ENCODE assay signal across 21 mouse cellular contexts in genomic region chr7:25600666-25601065, GRCm38 (mm10). TPM values are rescaled to one million over a fixed set of nuclear protein-coding genes. Genes with fewer than 3 reads are reported as not detected.
"Had no signal": no experiment of that assay in that cellular context is flagged by ENCODE, and none has a peak within 500 bp of the region (broad histone marks: within the 10 kb centered on the region; RNA-seq: fewer than 3 reads in every experiment).

No protein-coding gene starts in this region.

- H3K36me3 ChIP-seq: liver, embryonic 13.5 days; midbrain, embryonic 12.5 days; midbrain, embryonic 15.5 days; neural tube, embryonic 13.5 days had no signal

- DNase-seq: kidney, adult 18-20 months; kidney, adult 9 months; kidney, postnatal 14 days; layer of hippocampus, adult 9-11 months; liver, embryonic 13.5 days; lung, adult 2 months; lung, postnatal 14 days; thymus, postnatal 36 days had no signal

- H3K4me3 ChIP-seq: layer of hippocampus, adult 2 months; liver, embryonic 13.5 days; midbrain, embryonic 12.5 days; midbrain, embryonic 15.5 days; neural tube, embryonic 13.5 days had no signal

- H3K4me1 ChIP-seq: liver, embryonic 13.5 days; midbrain, embryonic 12.5 days; midbrain, embryonic 15.5 days; neural tube, embryonic 13.5 days had no signal

- H3K4me2 ChIP-seq: liver, embryonic 13.5 days; midbrain, embryonic 12.5 days; midbrain, embryonic 15.5 days; neural tube, embryonic 13.5 days had no signal

- H3K27ac ChIP-seq: layer of hippocampus, adult 2 months; liver, embryonic 13.5 days; macrophage; midbrain, embryonic 12.5 days; midbrain, embryonic 15.5 days; neural tube, embryonic 13.5 days had no signal

- H3K9ac ChIP-seq: liver, embryonic 13.5 days; midbrain, embryonic 12.5 days; midbrain, embryonic 15.5 days; neural tube, embryonic 13.5 days had no signal

- H3K27me3 ChIP-seq: liver, embryonic 13.5 days; midbrain, embryonic 12.5 days; midbrain, embryonic 15.5 days; neural tube, embryonic 13.5 days had no signal

- H3K9me3 ChIP-seq: liver, embryonic 13.5 days; midbrain, embryonic 12.5 days; midbrain, embryonic 15.5 days; neural tube, embryonic 13.5 days had no signal

RNA-seq across cellular contexts. Expression of gene Erich4, which starts 15.0 kb away (rescaled TPM):
- total RNA-seq: layer of hippocampus, adult 2 months; left cerebral cortex, adult 18-20 months; left cerebral cortex, postnatal 36 days; liver, adult 2 months; megakaryocyte, adult 5-6 weeks had no signal
- polyA plus RNA-seq: limb, embryonic 11.5 days; limb, embryonic 14.5 days; liver, adult 2 months; lung, adult 2 months; macrophage; midbrain, embryonic 12.5 days; midbrain, embryonic 15.5 days; neural tube, embryonic 13.5 days; spleen, adult 2 months; urinary bladder, adult 2 months had no signal
